Mouse (Mus musculus): Measurements from ENCODE around the gene Zfp3. TPM values are rescaled to one million over a fixed set of nuclear protein-coding genes. Genes with fewer than 3 reads are reported as not detected.
A peak's percentile ranks its signal among the peaks of the same experiment; 100 is the strongest.

Gene Zfp3
- 6.0 and 7.6 TPM in 2 replicates for polyA plus RNA-seq (2015; fragmentation: Nextera tagmentation; extraction: Ambion mirVana)

- Histone ChIP-seq H3K9me3 (no peaks in the 10 kb centered on the region), H3K4me1 (no peaks in the 10 kb centered on the region), H3K27ac (peak within 1 kb of the TSS; percentile 77), H3K36me3 (peaks cover 9% of the 10 kb centered on the region), H3K4me3 (peak within 1 kb of the TSS; percentile 78), H3K9ac (peak within 1 kb of the TSS; percentile 83), H3K4me2 (peak within 1 kb of the TSS; percentile 78), H3K27me3 (no peaks in the 10 kb centered on the region)
- WGBS: under 1% methylated on average over 75 of the region's 78 CpGs
- ATAC-seq (ENCODE audit: insufficient number of reproducible peaks, insufficient read depth, low FRiP score, low TSS enrichment, low read depth): peak; percentile 62
Observed at GRCm38 (mm10) chr11:70763936-70764808, at the start of gene Zfp3. Zfp3 (plus strand) TSS chr11:70764209.

GRCm38 (mm10) chr11:70715832-70716231 is 48.2 kb upstream of the Zfp3 start:
- no peak overlapping the region for H3K4me2 ChIP-seq
- H3K4me1 ChIP-seq: no peaks in the 10 kb centered on the region
- no peak overlapping the region for H3K9ac ChIP-seq
- H3K9me3 ChIP-seq: no peaks in the 10 kb centered on the region
- no peak for ATAC-seq (ENCODE audit: insufficient number of reproducible peaks, insufficient read depth, low FRiP score, low TSS enrichment, low read depth)
- H3K27me3 ChIP-seq: no peaks in the 10 kb centered on the region
- peaks cover 86% of the 10 kb centered on the region for H3K36me3 ChIP-seq
- no peak overlapping the region for H3K27ac ChIP-seq
- WGBS: 92% methylated on average over 6 of the region's 6 CpGs
- H3K4me3 ChIP-seq: no peak overlapping the region

DNA sequence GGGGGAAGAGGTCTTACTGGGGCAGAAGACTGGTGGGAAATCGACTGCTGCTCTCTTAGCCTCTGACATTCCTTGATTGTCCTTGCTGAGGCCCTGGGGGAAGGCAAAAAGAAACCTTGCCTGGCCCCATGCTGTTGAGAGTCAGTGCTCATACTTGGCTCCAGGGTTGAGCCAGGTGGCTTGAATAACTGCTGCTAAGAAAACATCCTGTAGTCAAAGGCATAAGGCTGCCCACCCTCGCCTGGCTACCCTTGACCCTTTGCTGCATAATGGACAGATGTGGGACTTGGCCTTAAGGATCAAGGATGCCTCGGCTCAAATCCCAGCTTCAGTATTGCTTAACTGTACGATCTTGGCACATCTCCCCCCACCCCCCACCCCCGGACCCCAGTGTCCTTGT is 45.5 kb upstream of the Zfp3 start:
- Histone ChIP-seq H3K9me3 (no peaks in the 10 kb centered on the region), H3K4me2 (no peak overlapping the region), H3K36me3 (peaks cover 82% of the 10 kb centered on the region), H3K9ac (no peak overlapping the region), H3K4me3 (no peak overlapping the region), H3K27me3 (no peaks in the 10 kb centered on the region), H3K27ac (no peak overlapping the region), H3K4me1 (no peaks in the 10 kb centered on the region)
- WGBS: 56% methylated on average over 5 of the region's 5 CpGs
- ATAC-seq (ENCODE audit: insufficient number of reproducible peaks, insufficient read depth, low FRiP score, low TSS enrichment, low read depth): no peak

DNA sequence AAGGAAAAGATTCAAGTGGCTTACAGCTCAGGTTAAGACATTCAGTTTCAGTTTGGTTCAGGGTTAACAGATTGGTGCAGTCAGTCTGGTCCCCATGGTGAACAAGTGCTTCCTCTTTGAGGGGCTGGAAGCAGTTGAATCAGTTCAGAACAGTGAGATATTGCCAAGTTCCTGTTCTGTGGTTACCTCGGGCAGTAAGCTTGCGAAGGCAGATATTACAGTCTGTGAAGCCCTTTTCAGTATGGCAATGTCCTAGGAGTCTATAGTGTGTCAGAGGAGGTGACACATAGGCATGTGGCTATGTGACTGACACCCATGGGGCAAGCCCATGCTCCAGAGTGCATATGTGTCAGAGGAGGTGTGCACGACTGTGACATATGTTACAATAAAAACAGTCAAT is 43.4 kb upstream of the Zfp3 start:
- H3K4me3 ChIP-seq: no peak overlapping the region
- no peak overlapping the region for H3K9ac ChIP-seq
- H3K9me3 ChIP-seq: no peaks in the 10 kb centered on the region
- H3K4me1 ChIP-seq: no peaks in the 10 kb centered on the region
- H3K4me2 ChIP-seq: no peak overlapping the region
- WGBS: 89% methylated on average over 3 of the region's 3 CpGs
- H3K36me3 ChIP-seq: peaks cover 91% of the 10 kb centered on the region
- ATAC-seq (ENCODE audit: insufficient number of reproducible peaks, insufficient read depth, low FRiP score, low TSS enrichment, low read depth): no peak
- no peaks in the 10 kb centered on the region for H3K27me3 ChIP-seq
- H3K27ac ChIP-seq: no peak overlapping the region

GRCm38 (mm10) chr11:70721072-70721471 is 42.9 kb upstream of the Zfp3 start:
- 96% methylated on average over 3 of the region's 3 CpGs for WGBS
- H3K4me3 ChIP-seq: no peak overlapping the region
- peaks cover 91% of the 10 kb centered on the region for H3K36me3 ChIP-seq
- H3K9me3 ChIP-seq: no peaks in the 10 kb centered on the region
- H3K4me2 ChIP-seq: no peak overlapping the region
- H3K27me3 ChIP-seq: no peaks in the 10 kb centered on the region
- ATAC-seq (ENCODE audit: insufficient number of reproducible peaks, insufficient read depth, low FRiP score, low TSS enrichment, low read depth): no peak
- H3K9ac ChIP-seq: no peak overlapping the region
- no peaks in the 10 kb centered on the region for H3K4me1 ChIP-seq
- H3K27ac ChIP-seq: no peak overlapping the region

- 94% methylated on average over 9 of the region's 9 CpGs for WGBS
- H3K4me1 ChIP-seq: no peaks in the 10 kb centered on the region
- H3K27ac ChIP-seq: no peak overlapping the region
- no peaks in the 10 kb centered on the region for H3K27me3 ChIP-seq
- no peak overlapping the region for H3K4me3 ChIP-seq
- H3K36me3 ChIP-seq: peaks cover 89% of the 10 kb centered on the region
- no peaks in the 10 kb centered on the region for H3K9me3 ChIP-seq
- H3K4me2 ChIP-seq: no peak overlapping the region
- ATAC-seq (ENCODE audit: insufficient number of reproducible peaks, insufficient read depth, low FRiP score, low TSS enrichment, low read depth): no peak
- no peak overlapping the region for H3K9ac ChIP-seq
Observed at GRCm38 (mm10) chr11:70724706-70725105, 39.3 kb upstream of the Zfp3 start.

GRCm38 (mm10) chr11:70726585-70726984 is 37.4 kb upstream of the Zfp3 start:
- Histone ChIP-seq H3K36me3 (peaks cover 75% of the 10 kb centered on the region), H3K9ac (no peak overlapping the region), H3K27ac (no peak overlapping the region), H3K4me1 (no peaks in the 10 kb centered on the region), H3K27me3 (no peaks in the 10 kb centered on the region), H3K4me3 (no peak overlapping the region), H3K4me2 (no peak overlapping the region), H3K9me3 (no peaks in the 10 kb centered on the region)
- ATAC-seq (ENCODE audit: insufficient number of reproducible peaks, insufficient read depth, low FRiP score, low TSS enrichment, low read depth): no peak
- WGBS: 90% methylated on average over 2 of the region's 2 CpGs

GRCm38 (mm10) chr11:70727385-70727784 is 36.6 kb upstream of the Zfp3 start:
- ATAC-seq (ENCODE audit: insufficient number of reproducible peaks, insufficient read depth, low FRiP score, low TSS enrichment, low read depth): no peak
- 87% methylated on average over 5 of the region's 5 CpGs for WGBS
- H3K27ac ChIP-seq: no peak overlapping the region

GRCm38 (mm10) chr11:70730427-70731038 is 33.5 kb upstream of the Zfp3 start:
- WGBS: 81% methylated on average over 9 of the region's 9 CpGs
- Histone ChIP-seq H3K9ac (no peak overlapping the region), H3K4me2 (no peak overlapping the region), H3K27ac (no peak overlapping the region), H3K4me1 (peaks cover 6% of the 10 kb centered on the region; the same call in 1 of the 2 replicates), H3K27me3 (no peaks in the 10 kb centered on the region), H3K9me3 (no peaks in the 10 kb centered on the region), H3K36me3 (peaks cover 42% of the 10 kb centered on the region), H3K4me3 (no peak overlapping the region)
- ATAC-seq (ENCODE audit: insufficient number of reproducible peaks, insufficient read depth, low FRiP score, low TSS enrichment, low read depth): no peak

More at GRCm38 (mm10) chr11:70727385-70727784, 36.6 kb upstream of the Zfp3 start:
- Histone ChIP-seq H3K4me1 (no peaks in the 10 kb centered on the region), H3K9me3 (no peaks in the 10 kb centered on the region), H3K9ac (no peak overlapping the region), H3K4me2 (no peak overlapping the region), H3K36me3 (peaks cover 67% of the 10 kb centered on the region), H3K27me3 (no peaks in the 10 kb centered on the region), H3K4me3 (no peak overlapping the region)

DNA sequence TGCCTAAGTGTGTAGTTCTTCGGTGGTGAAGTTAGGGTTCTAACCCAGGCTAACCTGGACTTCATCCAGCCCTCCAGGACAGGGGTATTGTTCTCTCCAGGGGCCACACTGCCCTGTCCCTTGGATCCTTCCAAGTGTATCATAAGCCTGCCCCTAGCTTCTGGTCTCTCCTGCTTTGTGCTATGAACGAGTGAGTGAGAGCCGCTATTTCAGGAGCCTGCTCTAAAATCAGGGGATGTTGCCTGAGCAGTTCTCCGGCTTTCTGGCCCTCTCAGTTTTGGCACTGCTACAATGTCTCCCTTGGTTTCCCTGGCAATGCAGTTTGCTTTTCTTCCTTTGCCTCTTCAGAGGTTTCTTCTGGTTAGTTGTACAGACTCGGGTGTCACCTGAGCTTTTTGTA is 32.8 kb upstream of the Zfp3 start:
- no peak for ATAC-seq (ENCODE audit: insufficient number of reproducible peaks, insufficient read depth, low FRiP score, low TSS enrichment, low read depth)
- no peaks in the 10 kb centered on the region for H3K27me3 ChIP-seq
- peaks cover 35% of the 10 kb centered on the region for H3K36me3 ChIP-seq
- H3K4me2 ChIP-seq: no peak overlapping the region
- H3K9me3 ChIP-seq: no peaks in the 10 kb centered on the region
- H3K4me1 ChIP-seq: peaks cover 6% of the 10 kb centered on the region; the same call in 1 of the 2 replicates
- no peak overlapping the region for H3K4me3 ChIP-seq
- no peak overlapping the region for H3K9ac ChIP-seq
- no peak overlapping the region for H3K27ac ChIP-seq
- 74% methylated on average over 5 of the region's 5 CpGs for WGBS

DNA sequence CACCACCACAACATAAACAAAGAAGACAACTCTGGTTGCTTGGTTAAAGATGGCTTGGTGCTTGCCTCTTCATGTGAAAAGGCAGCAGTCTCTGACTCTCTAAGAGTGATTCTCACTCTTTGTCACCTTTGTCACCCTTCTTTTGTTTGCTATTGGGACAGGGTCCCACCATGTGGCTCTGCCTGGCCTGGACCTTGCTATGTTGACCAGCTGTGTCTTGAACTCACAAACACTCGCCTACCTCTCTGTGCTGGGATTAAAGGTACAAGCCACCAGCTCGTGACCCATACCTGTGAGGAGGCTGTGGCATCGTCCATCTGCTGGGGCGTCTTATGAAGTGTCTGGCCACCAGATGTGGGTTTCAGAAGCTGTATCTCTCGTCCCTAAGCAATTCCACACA is 30.8 kb upstream of the Zfp3 start:
- H3K9ac ChIP-seq: no peak overlapping the region
- H3K9me3 ChIP-seq: no peaks in the 10 kb centered on the region
- ATAC-seq (ENCODE audit: insufficient number of reproducible peaks, insufficient read depth, low FRiP score, low TSS enrichment, low read depth): no peak
- peaks cover 14% of the 10 kb centered on the region for H3K36me3 ChIP-seq
- 50% methylated on average over 5 of the region's 5 CpGs for WGBS
- H3K4me1 ChIP-seq: peaks cover 6% of the 10 kb centered on the region; the same call in 1 of the 2 replicates
- no peak overlapping the region for H3K27ac ChIP-seq
- H3K27me3 ChIP-seq: no peaks in the 10 kb centered on the region
- H3K4me2 ChIP-seq: no peak overlapping the region
- H3K4me3 ChIP-seq: no peak overlapping the region

DNA sequence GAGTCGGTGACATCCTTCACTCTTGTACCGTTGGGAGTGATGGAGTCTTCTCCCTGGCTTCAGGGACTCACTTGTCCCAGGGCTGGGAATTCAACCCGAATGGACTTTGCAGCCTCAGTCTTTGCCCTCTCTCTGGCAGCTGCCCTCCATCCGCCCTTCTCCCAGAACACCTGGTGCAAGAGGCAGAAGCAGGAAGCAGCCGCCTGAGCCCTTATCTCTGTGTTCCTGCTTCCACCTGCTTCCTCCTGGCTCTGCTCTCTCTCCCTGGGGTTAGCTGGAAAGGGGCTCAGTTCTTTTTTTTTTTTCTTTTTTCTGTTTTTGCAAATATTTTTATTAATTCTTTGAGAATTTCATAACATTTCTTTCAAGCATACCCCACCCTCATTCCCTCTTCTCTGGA is 26.3 kb upstream of the Zfp3 start:
- no peak overlapping the region for H3K4me2 ChIP-seq
- H3K36me3 ChIP-seq: no peaks in the 10 kb centered on the region
- no peaks in the 10 kb centered on the region for H3K27me3 ChIP-seq
- no peaks in the 10 kb centered on the region for H3K9me3 ChIP-seq
- no peak overlapping the region for H3K9ac ChIP-seq
- H3K4me1 ChIP-seq: peaks cover 6% of the 10 kb centered on the region; the same call in 1 of the 2 replicates
- 64% methylated on average over 5 of the region's 5 CpGs for WGBS
- no peak overlapping the region for H3K4me3 ChIP-seq
- ATAC-seq (ENCODE audit: insufficient number of reproducible peaks, insufficient read depth, low FRiP score, low TSS enrichment, low read depth): no peak
- H3K27ac ChIP-seq: no peak overlapping the region

Data from embryonic facial prominence, embryonic 13.5 days (tissue).